Mouse (Mus musculus): ENCODE measurements at regions not wholly inside any gene's neighbourhood (a gene's known extent, or its start where the extent isn't known, plus 50 kb on each side); places are given as distances from the start of the nearest gene placed in this dataset.

DNA sequence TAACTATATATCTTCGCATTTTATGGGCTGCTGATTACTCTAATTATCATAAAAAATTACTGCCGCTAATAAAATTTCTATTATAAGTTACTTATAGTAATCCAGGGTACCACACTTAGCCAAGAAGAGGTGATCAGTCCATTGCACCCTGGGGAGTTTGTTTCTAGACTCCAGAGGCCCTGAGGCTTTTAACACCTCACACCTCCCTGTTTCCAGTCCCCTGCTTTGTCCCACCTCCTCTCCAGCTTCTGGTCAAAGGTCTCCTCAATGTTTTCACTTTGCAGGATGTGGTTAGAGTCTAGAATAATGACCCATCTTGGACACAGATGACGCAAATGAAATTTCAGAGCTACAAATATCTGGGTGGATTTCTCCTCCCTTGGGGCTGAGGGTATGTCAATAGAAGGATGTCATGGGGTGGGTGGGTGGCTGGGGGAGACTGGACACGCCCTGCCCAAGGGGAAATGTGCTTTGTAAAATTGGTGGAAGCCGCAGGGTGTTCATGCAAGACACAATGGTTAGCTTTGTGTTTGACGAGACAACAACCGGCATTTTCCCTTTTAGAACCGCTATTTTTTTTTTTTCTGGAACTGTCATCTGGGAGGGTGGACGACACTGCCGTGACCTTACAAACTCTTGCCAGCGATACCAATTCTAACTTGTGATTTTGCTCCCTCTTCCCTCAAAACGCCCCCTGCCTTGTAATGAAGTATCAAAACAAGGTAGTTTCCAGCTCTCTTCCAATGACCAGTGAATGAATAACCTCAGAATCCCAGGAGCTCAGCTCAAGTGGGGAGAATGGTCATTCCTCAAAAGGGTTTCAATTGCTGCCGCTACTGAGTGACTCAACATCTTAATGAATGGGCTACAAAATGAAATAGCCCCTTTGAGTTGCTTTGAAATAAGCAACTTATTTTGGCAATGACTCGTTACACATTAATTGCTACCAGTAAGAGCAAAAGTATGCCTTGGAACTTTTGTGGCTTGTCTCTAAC is 207.0 kb upstream of the Irx3 start:
- DNase-seq (ENCODE audit: inconsistent age in 2 of 2, low spot score in 1 of 2), result peak; percentile 15 to 35

DNA sequence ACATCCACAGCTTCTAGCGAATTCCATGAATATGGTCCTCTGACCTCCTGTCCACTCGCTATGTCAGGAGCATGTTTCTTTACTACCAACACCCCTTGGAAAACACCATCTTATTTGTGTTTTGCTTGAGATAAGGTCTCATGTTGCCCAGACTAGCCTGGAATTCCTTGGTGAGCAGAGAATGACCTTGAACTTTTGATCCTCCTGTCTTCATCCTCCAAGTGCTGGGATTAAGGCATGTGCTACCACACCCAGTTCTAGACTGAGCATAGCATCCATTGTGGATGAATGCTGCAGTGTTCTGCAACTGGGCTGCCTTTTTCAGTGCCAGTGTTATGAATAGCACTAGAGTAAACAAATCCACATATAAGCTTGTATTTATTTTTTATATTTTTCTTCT is 203.2 kb upstream of the Irx3 start:
- no peak for DNase-seq (ENCODE audit: inconsistent age in 2 of 2, low spot score in 1 of 2)

DNA sequence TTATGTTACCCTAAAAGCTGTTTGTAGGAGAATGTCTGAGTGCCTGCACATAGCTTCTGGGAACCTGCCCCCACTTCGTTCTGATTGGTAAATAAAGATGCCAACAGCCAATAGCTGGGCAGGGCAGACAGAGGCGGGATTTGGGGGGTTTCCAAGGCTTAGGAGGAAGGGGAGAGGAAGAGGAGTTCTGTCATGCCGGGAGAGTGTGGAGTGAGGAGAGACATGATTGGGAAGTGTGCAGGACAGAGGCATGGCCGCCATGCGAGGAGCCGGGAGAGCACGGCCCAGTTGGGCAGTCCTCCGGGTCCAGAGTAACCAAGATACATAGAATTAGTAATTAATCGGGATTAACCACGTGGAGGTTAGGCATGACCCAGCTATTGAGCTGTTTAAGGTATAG is 202.7 kb upstream of the Irx3 start:
- no peak for DNase-seq (ENCODE audit: inconsistent age in 2 of 2, low spot score in 1 of 2)

DNA sequence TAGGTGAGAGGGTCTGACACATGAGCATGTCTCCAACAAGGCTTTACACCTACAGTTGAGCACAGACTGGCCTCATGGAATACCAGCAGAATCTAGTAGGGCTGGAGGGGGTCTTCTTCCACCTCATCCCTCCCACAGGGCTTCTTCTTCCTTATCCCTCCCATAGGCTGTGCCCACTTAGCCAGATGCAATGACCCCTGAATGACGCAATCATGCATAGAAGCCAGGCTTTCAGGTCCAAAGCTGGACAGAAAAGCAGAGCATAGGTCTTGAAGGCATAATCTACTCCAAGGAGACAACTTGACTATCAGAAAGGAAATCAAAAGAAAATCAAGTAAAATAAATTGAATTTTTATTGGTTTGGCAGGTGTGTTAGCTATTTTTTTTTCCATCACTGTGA is 198.5 kb upstream of the Irx3 start:
- DNase-seq (ENCODE audit: inconsistent age in 2 of 2, low spot score in 1 of 2), result no peak

DNA sequence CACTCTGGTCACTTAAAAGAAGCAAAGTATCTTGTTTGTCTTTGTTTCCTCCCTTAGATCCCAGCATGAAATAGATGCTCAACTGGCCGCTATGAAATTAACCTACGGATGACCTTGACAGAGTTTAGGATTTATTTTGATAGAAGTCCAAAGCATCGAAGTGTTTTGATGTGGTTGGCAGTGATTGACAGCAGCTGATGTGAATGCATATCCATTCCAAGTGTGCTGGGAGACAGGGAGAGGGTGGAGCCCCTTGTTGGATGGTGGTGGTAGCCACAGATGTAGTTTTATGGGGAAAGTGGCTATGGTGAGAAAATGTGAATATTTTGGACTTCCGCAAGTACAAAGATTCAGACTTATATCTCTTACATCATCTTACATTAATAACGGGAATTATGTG is 197.8 kb upstream of the Irx3 start:
- no peak for DNase-seq (ENCODE audit: inconsistent age in 2 of 2, low spot score in 1 of 2)

DNA sequence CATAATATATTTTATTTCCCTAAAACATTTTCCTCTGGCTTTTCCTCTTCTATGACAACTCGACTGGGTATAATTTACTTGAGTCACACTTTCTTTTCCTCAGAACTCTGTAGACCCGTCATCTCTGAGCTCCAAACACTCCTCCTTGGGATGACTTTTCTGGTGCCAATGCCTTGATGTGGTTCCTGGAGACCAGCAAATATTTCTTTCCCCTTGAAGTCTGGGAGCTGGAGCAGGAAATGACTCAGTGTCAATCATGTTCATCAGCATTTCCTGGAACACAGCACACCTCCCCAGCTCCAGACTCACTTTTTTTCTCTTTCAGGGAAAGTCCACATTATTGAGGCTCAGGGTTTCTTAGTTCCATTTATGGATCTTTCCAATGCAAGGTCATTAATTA is 197.3 kb upstream of the Irx3 start:
- DNase-seq (ENCODE audit: inconsistent age in 2 of 2, low spot score in 1 of 2), result no peak

DNA sequence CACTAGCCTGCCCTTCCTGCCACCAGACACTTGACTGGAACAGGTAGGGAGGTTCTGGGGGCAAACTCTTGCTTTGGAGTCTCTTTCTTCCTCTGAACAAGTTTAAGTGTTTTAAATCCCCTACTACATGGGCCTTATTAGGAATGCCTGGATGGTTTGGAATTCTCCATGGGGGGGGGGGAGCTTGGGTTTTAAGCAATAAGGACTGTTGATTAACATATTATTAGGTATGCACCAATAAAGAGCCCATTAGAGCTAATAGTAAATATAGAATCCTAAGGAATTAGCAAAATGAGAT is 196.0 kb upstream of the Irx3 start:
- no peak for DNase-seq (ENCODE audit: inconsistent age in 2 of 2, low spot score in 1 of 2)

DNA sequence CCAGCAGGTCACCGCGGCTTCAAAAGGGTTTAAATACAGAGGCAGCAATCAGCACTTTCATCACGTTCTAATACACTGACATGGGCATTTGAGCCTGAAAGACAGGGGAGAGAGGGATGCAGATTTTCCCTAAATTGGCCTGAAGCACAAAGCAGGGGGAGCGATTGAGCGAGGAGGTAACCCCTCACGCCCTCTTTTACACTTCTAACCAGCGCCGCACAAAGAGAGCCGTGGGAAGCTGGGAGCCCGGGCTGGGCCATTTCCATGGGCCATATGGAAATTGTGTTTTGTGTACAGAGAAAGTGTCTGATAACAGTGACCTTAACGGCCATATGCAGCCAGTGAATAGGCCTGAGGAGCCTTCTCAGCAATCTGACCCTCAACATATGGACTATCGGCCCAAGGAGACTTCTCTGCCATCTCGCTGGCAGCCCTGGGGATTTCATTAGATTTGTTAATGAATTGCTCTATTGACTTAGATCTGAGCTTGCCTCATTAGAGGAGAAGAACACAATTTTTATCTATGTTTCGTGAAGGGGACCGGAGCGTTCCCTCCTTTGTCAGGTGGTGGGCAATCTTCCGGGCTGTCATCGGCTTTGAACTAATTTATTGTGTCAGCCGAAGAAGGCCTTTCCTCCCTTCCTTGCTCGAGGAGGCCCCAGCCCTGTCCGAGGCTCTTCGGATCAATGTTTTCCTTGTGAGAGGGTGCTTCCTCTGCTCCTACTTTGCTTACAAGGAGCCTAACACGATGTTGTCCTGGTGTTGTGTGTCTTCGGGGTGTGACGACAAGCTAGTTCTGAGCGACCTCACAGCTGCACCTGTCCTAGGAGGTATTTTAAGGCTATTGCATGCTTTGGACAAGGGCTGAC is 195.4 kb upstream of the Irx3 start:
- DNase-seq (ENCODE audit: inconsistent age in 2 of 2, low spot score in 1 of 2), result no peak

DNA sequence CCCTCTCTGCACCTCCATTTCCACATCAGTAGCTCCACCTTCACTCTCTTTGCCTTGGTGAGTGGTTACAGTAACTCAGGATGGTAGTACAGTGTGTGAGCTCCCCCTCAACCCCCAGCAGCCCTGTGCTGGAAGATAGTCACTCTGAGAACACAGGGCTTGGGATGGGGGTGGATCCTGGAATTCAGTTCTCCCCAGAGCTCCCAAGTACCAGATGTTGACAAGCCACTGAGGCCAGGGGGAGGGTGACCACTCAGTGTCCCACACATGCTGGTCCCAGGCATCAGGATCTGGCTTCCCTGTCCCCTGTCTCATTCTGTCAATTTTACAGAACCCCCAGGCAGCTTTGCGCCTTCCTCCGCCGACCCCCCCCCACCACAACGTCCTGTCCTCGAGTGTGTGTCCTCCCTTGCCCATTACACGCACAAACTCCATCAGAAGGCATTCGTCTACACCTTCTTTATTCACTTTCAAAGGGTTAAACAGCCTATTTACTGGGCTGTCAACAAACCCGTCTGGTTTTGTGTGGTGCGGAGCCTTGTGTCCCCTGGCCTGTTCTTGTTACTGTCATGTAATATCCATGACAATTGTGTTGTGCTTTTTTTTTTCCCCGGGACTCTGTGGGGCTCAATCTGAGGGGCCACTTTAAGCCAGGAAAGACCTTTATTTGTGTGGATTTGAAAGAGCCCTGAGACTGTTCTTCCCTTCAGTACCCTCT is 194.6 kb upstream of the Irx3 start:
- DNase-seq (ENCODE audit: inconsistent age in 2 of 2, low spot score in 1 of 2), result no peak

DNA sequence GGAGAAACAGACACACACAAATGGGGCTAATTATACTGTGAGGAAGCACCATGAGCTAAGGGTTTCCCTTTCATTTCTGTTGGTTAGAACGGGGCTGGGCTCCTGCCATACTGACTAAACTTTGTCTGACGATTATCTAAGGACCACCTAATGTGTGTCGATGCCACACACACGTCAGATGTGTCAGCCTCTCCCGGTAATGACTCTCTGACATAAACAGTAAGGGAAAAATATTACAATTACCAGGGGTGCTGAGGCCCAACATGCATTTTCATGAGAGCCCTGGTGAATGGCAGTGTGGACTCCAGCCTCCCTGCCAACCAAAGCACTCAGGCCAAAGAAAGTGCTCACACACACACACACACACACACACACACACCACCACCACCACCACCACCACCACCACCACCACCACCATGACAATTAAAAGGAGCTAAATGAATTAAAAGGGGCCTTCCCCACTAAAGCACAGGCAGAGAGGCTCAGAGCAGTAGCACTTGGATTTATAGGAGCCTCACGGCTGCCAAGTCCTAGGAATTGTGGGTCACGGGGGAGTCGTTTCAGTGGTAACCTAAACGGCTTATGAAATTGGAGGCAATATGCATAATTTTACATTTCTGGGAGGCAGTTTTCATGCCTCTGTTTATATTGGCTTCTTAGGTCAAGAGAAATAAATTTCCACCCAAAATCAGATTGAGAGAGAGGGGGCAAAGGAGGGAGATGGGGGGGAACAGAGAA is 193.7 kb upstream of the Irx3 start:
- no peak for DNase-seq (ENCODE audit: inconsistent age in 2 of 2, low spot score in 1 of 2)

DNA sequence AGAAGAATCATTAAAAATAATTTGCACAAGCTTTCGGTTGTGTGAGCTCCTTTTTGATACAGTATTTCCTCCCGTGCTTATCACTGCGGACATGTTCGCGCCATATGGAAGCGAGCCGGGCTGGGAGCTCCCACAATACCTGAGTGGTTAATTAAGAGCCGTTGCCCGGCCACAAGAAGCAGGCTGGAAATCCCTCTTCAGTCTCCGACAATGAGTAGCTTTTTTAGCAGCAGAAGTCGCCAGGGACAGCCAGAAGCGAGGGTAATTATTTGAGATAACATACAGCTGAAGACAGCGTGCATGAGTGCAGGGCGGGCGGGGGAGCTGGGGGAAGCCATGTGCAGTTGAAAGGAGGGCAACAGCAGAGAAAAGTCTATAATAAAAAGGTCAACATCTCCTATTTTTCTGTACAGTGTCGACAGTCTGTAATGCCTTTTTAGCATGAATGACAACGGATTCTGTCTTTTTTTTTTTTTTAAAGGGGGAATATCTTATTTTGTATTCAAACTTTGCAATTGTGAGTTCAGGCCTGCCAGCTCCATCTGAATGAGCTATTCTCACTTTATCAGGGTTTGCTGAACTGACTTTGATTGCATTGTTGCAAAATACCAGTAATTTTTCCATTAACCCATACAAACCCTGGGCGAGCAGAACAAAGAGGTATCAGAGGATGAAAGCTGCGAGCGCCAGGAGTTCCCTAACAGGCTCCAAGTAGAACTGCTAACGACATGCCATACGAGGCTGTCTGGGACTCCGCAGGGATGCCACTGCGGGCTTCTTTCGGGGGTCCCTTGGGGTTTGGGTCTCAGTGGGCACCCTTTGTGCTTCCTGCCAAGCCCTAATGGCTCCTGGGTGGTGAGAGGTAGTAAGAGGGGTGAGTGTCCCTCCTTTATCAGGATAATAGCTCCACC is 189.9 kb upstream of the Irx3 start:
- DNase-seq (ENCODE audit: inconsistent age in 2 of 2, low spot score in 1 of 2), result no peak

DNA sequence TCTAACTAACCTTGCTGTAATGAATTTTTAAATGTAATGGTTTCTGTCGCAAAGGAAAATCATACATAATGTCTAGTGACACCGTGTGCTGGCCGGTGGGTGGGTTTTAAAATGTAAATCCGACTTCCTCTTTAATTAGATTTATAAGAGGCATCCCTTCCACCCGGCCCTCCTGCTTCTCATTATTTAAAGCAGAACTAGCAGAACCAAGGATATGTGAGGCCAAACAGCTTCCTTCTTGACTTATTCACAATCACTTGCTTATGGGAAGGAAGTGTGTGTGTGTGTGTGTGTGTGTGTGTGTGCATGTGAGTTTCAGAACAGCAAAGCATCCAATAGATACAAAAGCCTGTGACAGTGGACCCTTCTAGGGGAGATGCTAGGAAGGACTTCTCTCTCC is 189.1 kb upstream of the Irx3 start:
- no peak for DNase-seq (ENCODE audit: inconsistent age in 2 of 2, low spot score in 1 of 2)

DNA sequence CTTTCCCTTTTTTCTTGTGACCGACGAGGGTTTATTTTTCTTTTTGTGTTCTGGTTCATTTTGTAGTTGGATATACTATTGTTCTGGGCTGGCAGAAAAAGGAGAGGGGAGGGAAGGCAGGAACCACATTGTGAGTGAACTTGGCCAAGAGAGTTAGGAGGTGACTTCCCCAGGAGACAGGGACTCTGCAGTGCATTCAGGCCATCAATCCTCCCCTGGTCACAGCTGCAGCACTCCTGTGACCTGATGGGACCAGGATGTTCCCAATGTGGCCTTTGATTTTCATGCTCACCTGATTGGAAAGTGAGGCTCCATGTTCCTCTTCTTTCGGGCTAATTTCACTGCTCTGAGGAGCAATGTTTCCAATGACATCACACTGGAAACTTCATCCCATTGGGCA is 188.2 kb upstream of the Irx3 start:
- DNase-seq (ENCODE audit: inconsistent age in 2 of 2, low spot score in 1 of 2), result peak; percentile 34 to 58

DNA sequence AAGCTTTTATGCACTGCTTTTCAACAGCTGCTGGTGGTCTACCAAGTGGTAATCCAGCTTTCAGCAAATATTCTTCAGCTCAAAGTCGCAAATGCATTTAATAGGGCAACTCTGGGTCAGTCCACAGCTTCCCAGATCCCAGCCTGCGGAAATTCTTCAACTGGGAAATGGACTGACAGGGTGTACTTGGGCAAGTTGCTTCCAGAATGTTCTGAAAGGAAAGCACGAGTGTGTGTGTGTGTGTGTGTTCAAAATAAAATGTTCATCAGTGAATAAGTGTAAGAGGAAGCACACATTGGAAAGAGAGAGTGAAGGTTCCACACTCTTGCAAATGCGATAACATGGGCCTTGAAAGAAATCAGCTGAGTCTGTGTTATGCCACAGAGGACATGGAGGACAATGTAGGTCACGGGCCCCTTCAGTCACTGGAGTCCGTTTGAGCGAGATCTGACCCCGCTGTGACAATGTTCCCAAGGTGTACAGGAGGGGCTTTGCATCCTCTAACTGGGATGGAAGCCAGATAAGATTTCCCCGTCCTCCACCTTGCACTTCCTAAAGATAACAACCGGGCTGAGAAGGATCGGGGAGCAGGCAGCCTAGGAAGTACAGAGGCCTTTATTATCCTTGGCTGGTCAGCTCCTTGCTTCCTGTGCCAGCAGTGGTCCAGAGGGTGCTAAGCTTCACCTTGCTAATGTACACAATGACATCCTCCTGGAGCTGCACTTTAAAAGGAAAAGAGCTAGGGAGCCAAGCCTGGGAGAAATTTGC is 187.2 kb upstream of the Irx3 start:
- peak; percentile 49 to 71 for DNase-seq (ENCODE audit: inconsistent age in 2 of 2, low spot score in 1 of 2)

DNA sequence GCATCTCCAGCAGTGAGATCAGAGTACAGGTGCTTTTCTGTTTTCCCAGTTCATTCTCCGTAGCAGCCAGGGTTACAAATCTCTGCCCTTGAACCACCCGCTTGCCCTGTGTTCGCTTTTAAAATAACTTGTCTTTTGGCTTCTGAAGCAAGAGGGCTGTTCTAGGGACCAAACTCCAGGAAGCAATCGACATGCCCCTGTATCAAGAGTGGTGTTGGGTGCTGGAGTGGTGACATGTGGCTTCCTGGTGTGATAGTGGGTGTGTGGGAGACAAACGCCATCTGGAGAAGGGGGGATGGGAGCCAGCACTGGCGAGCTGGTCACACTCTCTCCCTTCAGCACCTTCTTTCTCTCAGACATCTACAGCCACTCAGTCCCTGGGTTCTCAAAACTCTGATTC is 186.0 kb upstream of the Irx3 start:
- no peak for DNase-seq (ENCODE audit: inconsistent age in 2 of 2, low spot score in 1 of 2)

DNA sequence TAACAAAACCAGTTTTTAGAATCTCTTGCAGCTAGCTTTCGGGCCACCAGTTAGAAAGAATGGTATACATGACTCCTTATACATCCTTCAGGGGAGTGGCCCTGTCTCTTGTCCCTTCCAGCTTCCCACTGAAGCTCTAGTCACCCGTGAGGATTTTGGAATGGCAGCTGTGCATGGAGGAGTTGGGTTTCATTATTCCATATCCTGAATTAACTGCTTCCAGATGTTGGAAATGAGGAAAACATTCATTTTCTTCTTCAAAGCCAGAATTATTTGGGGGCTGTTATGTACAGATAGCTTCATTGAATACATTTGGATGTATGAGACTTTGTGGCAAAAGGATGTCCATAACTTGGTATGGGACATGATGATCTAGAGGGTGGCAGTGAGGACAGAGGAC is 181.3 kb upstream of the Irx3 start:
- DNase-seq (ENCODE audit: inconsistent age in 2 of 2, low spot score in 1 of 2), result no peak

DNA sequence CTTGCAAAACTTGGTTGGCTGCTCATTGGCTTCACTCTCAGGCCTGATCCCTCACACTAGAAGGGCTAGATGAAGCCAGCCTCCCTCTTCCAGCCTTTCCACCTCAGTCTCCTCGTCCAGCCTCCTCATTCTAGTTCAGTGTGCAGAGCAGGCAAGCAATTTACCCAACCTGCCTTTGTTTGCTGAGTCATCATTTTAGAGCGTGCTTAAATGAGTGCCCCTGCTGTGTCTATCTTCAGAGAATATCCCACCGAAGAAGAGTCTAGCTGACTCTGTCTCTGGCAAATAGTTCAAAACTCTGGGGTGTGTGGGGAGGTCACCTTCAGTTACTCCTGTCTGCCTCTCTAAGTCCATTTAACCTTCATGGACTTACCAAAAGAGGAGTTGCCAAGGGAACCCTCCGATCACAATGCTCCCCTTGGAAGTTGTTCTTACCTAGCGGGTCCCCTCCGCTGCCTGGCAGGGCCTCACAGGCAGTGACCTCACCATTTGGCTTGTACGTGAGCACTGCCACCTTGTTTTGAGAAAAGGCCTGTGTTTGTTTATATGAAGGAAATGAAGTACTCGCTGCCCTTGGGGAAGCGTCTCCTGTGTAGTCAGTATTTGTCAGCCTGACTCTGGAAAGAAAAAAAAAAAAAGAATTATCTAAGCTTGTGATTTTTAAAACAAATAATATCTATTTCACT is 175.2 kb upstream of the Irx3 start:
- no peak for DNase-seq (ENCODE audit: inconsistent age in 2 of 2, low spot score in 1 of 2)

DNA sequence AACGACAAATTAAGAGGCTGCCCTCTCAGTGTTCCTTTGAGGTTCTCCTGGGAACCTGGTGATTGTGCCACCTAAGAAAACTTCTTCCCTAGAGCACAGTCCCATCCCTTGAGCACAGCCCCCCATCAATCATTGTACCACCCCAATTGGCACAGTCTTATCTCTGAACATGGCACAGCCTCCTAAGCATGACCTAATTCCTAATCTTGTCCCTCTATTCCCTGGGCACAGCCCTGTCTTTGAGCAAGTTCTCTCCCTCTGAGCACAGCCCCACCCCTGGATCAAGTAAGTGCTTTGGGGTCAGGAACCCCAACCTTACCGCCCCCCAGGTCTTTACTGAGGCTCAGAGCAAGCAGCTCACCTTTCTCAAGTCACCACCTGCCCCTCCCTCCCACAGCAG is 173.6 kb upstream of the Irx3 start:
- no peak for DNase-seq (ENCODE audit: inconsistent age in 2 of 2, low spot score in 1 of 2)

DNA sequence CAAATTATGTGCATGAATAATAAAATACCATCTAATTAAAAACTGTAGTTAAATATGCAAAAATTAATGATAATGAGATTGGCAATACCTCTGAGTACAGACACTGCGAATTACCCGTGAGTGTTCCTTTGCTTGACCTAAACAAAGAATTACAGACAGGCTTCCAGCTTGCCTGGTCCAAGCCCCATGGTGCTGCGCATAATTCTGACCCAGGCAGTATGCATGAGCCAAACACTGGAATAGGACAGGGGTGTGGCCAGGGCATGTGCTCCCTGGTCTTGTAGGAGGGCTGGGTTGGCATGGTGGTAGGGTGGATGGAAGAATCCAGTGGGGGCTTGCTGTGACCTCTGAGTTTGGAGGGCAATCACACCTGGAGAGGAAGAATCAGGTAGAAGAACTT is 172.8 kb upstream of the Irx3 start:
- DNase-seq (ENCODE audit: inconsistent age in 2 of 2, low spot score in 1 of 2), result no peak
